Mouse (Mus musculus) heart, embryonic 13.5 days (tissue): ENCODE measurements at regions not wholly inside any gene's neighbourhood (a gene's known extent, or its start where the extent isn't known, plus 50 kb on each side); places are given as distances from the start of the nearest gene placed in this dataset.
A peak's percentile ranks its signal among the peaks of the same experiment; 100 is the strongest.

Experiments used
- ATAC-seq: fragments of 200-750 bp; cut with Nextera tagmentation; 2 replicates; pipeline ENCODE4 v1.8.0; 2017; ENCODE audit warnings: moderate TSS enrichment; ENCODE audit not compliant: insufficient number of reproducible peaks, low FRiP score, low TSS enrichment; ENCODE audit errors: extremely low read depth
- H3K27ac ChIP-seq: fragments of 300-500 bp; sonication (generic); replicated peaks from 2 replicates; pipeline ENCODE4 v1.5.1; 2015; ENCODE audit warnings: moderate library complexity, mild to moderate bottlenecking, inconsistent platforms
- H3K27me3 ChIP-seq: fragments of 300-500 bp; sonication (generic); replicated peaks from 2 replicates; pipeline ENCODE4 v1.6.1; 2015; ENCODE audit warnings: mild to moderate bottlenecking, inconsistent platforms
- H3K36me3 ChIP-seq: fragments of 300-500 bp; sonication (generic); 2 replicates; pipeline ENCODE4 v1.6.1; 2015; ENCODE audit warnings: mild to moderate bottlenecking, inconsistent platforms
- H3K4me1 ChIP-seq: fragments of 300-500 bp; sonication (generic); 2 replicates; pipeline ENCODE4 v1.6.1; 2015; ENCODE audit warnings: inconsistent platforms
- H3K4me2 ChIP-seq: fragments of 300-500 bp; sonication (generic); 2 replicates; pipeline ENCODE4 v1.6.1; 2015; ENCODE audit warnings: inconsistent platforms, mild to moderate bottlenecking, moderate library complexity
- H3K4me3 ChIP-seq: fragments of 300-500 bp; sonication (generic); 2 replicates; pipeline ENCODE4 v1.5.1; 2015; ENCODE audit warnings: moderate library complexity, mild to moderate bottlenecking, inconsistent platforms
- H3K9ac ChIP-seq: fragments of 300-500 bp; sonication (generic); 2 replicates; pipeline ENCODE4 v1.6.1; 2015; ENCODE audit warnings: inconsistent platforms, mild to moderate bottlenecking, moderate library complexity
- H3K9me3 ChIP-seq: fragments of 300-500 bp; sonication (generic); 2 replicates; pipeline ENCODE4 v1.6.1; 2016; ENCODE audit warnings: inconsistent platforms
- WGBS: fragments of 180-500 bp; shearing (Covaris S2); methylation state at CpG from one replicate; pipeline ENCODE4 v1.1.7; 2015; ENCODE audit warnings: mixed read lengths; 5-methylcytosine and 5-hydroxymethylcytosine counted together

DNA sequence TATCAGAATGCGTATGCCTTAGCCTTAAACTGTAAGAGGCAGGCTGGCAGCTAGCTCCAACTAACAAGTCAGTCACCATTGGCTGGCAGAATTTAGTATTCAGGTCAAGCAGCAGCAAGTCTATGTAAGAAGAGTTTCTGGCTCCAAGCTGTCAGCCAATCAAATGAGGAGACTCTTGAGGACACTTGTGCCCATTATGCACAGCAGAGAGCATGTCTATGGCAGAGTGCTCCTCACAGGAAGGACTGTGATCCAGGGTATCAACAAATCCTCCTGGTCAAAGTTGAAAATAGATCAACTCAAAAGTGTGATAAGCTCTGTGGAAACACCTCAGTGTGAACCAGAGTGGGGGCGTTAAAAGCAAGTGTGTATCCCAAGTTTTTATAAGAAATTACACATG lies 156.0 kb upstream of the Speer2 start:
- Histone ChIP-seq H3K27me3 (no peaks in the 10 kb centered on the region), H3K36me3 (no peaks in the 10 kb centered on the region), H3K9ac (no peak overlapping the region), H3K27ac (no peak overlapping the region), H3K4me1 (no peaks in the 10 kb centered on the region), H3K4me3 (no peak overlapping the region), H3K9me3 (no peaks in the 10 kb centered on the region), H3K4me2 (no peak overlapping the region)
- WGBS: 80% methylated on average over 2 of the region's 2 CpGs
- no peak for ATAC-seq

- Histone ChIP-seq H3K4me1 (no peaks in the 10 kb centered on the region), H3K9ac (no peak overlapping the region), H3K9me3 (no peaks in the 10 kb centered on the region), H3K4me3 (no peak overlapping the region), H3K27me3 (no peaks in the 10 kb centered on the region), H3K4me2 (no peak overlapping the region), H3K36me3 (no peaks in the 10 kb centered on the region), H3K27ac (no peak overlapping the region)
- ATAC-seq: no peak
- 86% methylated on average over 7 of the region's 7 CpGs for WGBS
These were observed 157.9 kb upstream of the Speer2 start for GRCm38 (mm10) chr16:70021436-70021835.

GRCm38 (mm10) chr16:70028649-70029048 lies 165.1 kb upstream of the Speer2 start:
- H3K27me3 ChIP-seq: no peaks in the 10 kb centered on the region
- no peak overlapping the region for H3K4me3 ChIP-seq
- H3K36me3 ChIP-seq: no peaks in the 10 kb centered on the region
- no peaks in the 10 kb centered on the region for H3K4me1 ChIP-seq
- no peak for ATAC-seq
- WGBS: 70% methylated on average over 13 of the region's 13 CpGs
- H3K4me2 ChIP-seq: no peak overlapping the region
- H3K9ac ChIP-seq: no peak overlapping the region
- H3K9me3 ChIP-seq: no peaks in the 10 kb centered on the region
- H3K27ac ChIP-seq: no peak overlapping the region

GRCm38 (mm10) chr16:70045547-70045946 lies 182.0 kb upstream of the Speer2 start:
- Histone ChIP-seq H3K9ac (no peak overlapping the region), H3K27ac (no peak overlapping the region), H3K4me1 (no peaks in the 10 kb centered on the region), H3K4me2 (no peak overlapping the region), H3K36me3 (no peaks in the 10 kb centered on the region), H3K27me3 (no peaks in the 10 kb centered on the region), H3K4me3 (no peak overlapping the region), H3K9me3 (no peaks in the 10 kb centered on the region)
- no peak for ATAC-seq

- Histone ChIP-seq H3K9ac (no peak overlapping the region), H3K27me3 (no peaks in the 10 kb centered on the region), H3K4me2 (no peak overlapping the region), H3K27ac (no peak overlapping the region), H3K36me3 (no peaks in the 10 kb centered on the region), H3K4me1 (no peaks in the 10 kb centered on the region), H3K9me3 (no peaks in the 10 kb centered on the region), H3K4me3 (no peak overlapping the region)
- 59% methylated on average over 4 of the region's 4 CpGs for WGBS
- ATAC-seq: no peak
These were observed 182.5 kb upstream of the Speer2 start for GRCm38 (mm10) chr16:70046009-70046408.

GRCm38 (mm10) chr16:70049850-70050249 lies 186.3 kb upstream of the Speer2 start:
- Histone ChIP-seq H3K27me3 (no peaks in the 10 kb centered on the region), H3K4me3 (no peak overlapping the region), H3K9ac (no peak overlapping the region), H3K4me2 (no peak overlapping the region), H3K27ac (no peak overlapping the region), H3K9me3 (0 out of 2 replicates have a peak, but pooled peaks cover 3% of the 10 kb centered on the region), H3K36me3 (no peaks in the 10 kb centered on the region), H3K4me1 (no peaks in the 10 kb centered on the region)
- no peak for ATAC-seq
- WGBS: 73% methylated on average over 2 of the region's 2 CpGs

DNA sequence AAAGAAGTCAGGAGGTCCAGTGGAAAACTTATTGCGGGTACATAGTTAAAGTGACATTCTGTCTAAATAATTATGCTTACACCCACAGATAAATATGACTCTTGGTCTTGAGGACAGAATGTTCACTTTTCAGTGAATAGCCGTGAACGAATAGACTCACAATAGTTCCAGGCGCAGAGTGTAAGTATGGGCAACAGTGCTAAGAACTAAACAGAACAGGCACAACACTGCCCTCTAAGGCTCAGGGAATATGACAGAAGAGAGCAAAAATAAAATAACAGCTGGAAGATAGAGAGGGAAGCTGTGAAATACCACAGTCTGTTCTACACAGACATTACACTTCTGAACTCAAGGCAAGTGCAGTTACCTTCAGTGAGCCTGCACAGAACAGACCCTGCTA lies 207.9 kb upstream of the Speer2 start:
- no peak overlapping the region for H3K4me3 ChIP-seq
- H3K4me2 ChIP-seq: no peak overlapping the region
- H3K27ac ChIP-seq: no peak overlapping the region
- no peaks in the 10 kb centered on the region for H3K9me3 ChIP-seq
- WGBS: 82% methylated on average over 4 of the region's 4 CpGs
- ATAC-seq: no peak
- H3K36me3 ChIP-seq: no peaks in the 10 kb centered on the region
- no peaks in the 10 kb centered on the region for H3K27me3 ChIP-seq
- H3K4me1 ChIP-seq: no peaks in the 10 kb centered on the region
- no peak overlapping the region for H3K9ac ChIP-seq

DNA sequence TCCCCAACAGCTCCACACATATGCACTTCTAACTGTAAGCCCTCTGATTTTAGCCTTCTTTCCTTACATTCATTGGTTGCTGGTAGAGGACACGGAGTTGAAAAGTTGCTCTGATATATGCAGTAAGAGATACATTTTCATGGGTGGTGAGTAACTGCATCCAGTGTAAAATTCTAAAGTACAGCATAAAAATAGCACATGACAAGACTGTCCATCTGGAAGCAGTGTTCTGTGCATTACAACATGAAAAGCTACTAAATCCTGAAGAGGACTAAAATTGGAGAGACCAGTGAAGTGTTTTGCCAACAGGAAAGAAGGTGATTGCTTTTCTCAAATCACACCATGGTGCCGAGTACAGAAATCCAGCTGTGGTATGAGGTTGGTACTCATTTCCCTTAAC lies 210.2 kb upstream of the Speer2 start:
- no peaks in the 10 kb centered on the region for H3K9me3 ChIP-seq
- no peak for ATAC-seq
- 61% methylated on average over 2 of the region's 2 CpGs for WGBS
- H3K27ac ChIP-seq: no peak overlapping the region
- H3K27me3 ChIP-seq: no peaks in the 10 kb centered on the region
- no peak overlapping the region for H3K4me3 ChIP-seq
- H3K4me2 ChIP-seq: no peak overlapping the region
- no peaks in the 10 kb centered on the region for H3K36me3 ChIP-seq
- H3K4me1 ChIP-seq: no peaks in the 10 kb centered on the region
- H3K9ac ChIP-seq: no peak overlapping the region

- no peak for ATAC-seq
- Histone ChIP-seq H3K4me1 (no peaks in the 10 kb centered on the region), H3K4me3 (no peak overlapping the region), H3K27ac (no peak overlapping the region), H3K36me3 (no peaks in the 10 kb centered on the region), H3K4me2 (no peak overlapping the region), H3K9me3 (no peaks in the 10 kb centered on the region), H3K27me3 (no peaks in the 10 kb centered on the region), H3K9ac (no peak overlapping the region)
- 77% methylated on average over 10 of the region's 10 CpGs for WGBS
These were observed 216.0 kb upstream of the Speer2 start for GRCm38 (mm10) chr16:70079497-70079896.

- ATAC-seq: no peak
- no peak overlapping the region for H3K27ac ChIP-seq
- no peak overlapping the region for H3K4me3 ChIP-seq
- H3K36me3 ChIP-seq: no peaks in the 10 kb centered on the region
- peaks cover 11% of the 10 kb centered on the region for H3K4me1 ChIP-seq
- H3K27me3 ChIP-seq: no peaks in the 10 kb centered on the region
- no peak overlapping the region for H3K4me2 ChIP-seq
- H3K9me3 ChIP-seq: no peaks in the 10 kb centered on the region
- H3K9ac ChIP-seq: no peak overlapping the region
- 80% methylated on average over 4 of the region's 4 CpGs for WGBS
These were observed 222.5 kb upstream of the Gbe1 start for GRCm38 (mm10) chr16:70091291-70091690.

GRCm38 (mm10) chr16:70091963-70092362 lies 221.8 kb upstream of the Gbe1 start:
- no peaks in the 10 kb centered on the region for H3K36me3 ChIP-seq
- 82% methylated on average over 5 of the region's 5 CpGs for WGBS
- H3K9ac ChIP-seq: no peak overlapping the region
- H3K4me1 ChIP-seq: peaks cover 11% of the 10 kb centered on the region
- H3K27me3 ChIP-seq: no peaks in the 10 kb centered on the region
- no peak overlapping the region for H3K27ac ChIP-seq
- H3K4me2 ChIP-seq: no peak overlapping the region
- no peak for ATAC-seq
- no peak overlapping the region for H3K4me3 ChIP-seq
- no peaks in the 10 kb centered on the region for H3K9me3 ChIP-seq

- Histone ChIP-seq H3K27me3 (no peaks in the 10 kb centered on the region), H3K4me1 (peaks cover 11% of the 10 kb centered on the region), H3K27ac (0 out of 2 replicates have a peak overlapping the region, but pooled peaks have one; percentile 3), H3K9ac (no peak overlapping the region), H3K4me3 (no peak overlapping the region), H3K4me2 (peak overlapping the region; percentile 24; the same call in 1 of the 2 replicates), H3K36me3 (no peaks in the 10 kb centered on the region), H3K9me3 (no peaks in the 10 kb centered on the region)
- 26% methylated on average over 3 of the region's 3 CpGs for WGBS
- ATAC-seq: no peak
These were observed 220.5 kb upstream of the Gbe1 start for GRCm38 (mm10) chr16:70093224-70093623.
